Comparison of ENCODE assay signal across 16 mouse cellular contexts in the genomic region with DNA sequence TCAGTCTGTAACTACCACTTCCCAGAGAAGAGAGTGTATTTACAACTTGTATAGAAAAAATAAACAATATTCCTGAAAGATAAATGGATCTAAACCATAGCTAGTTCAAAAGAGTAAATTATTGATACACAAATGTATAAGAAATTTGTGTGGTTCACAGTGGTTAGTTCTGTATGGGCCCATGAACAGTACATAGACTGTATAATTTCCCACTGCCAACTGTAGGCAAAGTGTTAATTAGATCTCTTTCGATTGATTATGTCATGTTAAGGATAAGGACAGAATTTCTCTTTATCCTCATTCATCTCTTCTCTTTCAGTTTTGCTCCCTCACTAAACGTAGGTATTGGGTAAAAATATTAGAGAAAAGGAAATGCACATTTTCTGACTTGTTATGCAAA.
"Had no signal": no experiment of that assay in that cellular context is flagged by ENCODE, and none has a peak within 500 bp of the region (broad histone marks: within the 10 kb centered on the region; RNA-seq: fewer than 3 reads in every experiment).

No protein-coding gene starts in this region.

- H3K27ac ChIP-seq: kidney, postnatal 0 days; limb, embryonic 12.5 days; limb, embryonic 15.5 days; liver, embryonic 14.5 days; macrophage; neural tube, embryonic 13.5 days had no signal

- H3K4me1 ChIP-seq: limb, embryonic 12.5 days; limb, embryonic 15.5 days; neural tube, embryonic 13.5 days had no signal

- H3K4me3 ChIP-seq: limb, embryonic 12.5 days; limb, embryonic 15.5 days; neural tube, embryonic 13.5 days had no signal

- H3K36me3 ChIP-seq: limb, embryonic 12.5 days; limb, embryonic 15.5 days; neural tube, embryonic 13.5 days had no signal

- DNase-seq: kidney, adult 2 months; kidney, postnatal 25 days; left cerebral cortex, postnatal 4 days; liver, postnatal 0 days; lung, embryonic 14.5 days; thymus, adult 18-20 months; thymus, postnatal 36 days had no signal

- H3K27me3 ChIP-seq: limb, embryonic 12.5 days; limb, embryonic 15.5 days; neural tube, embryonic 13.5 days had no signal

- ATAC-seq: intestine, postnatal 0 days; liver, postnatal 0 days; lung, postnatal 0 days had no signal

- H3K4me2 ChIP-seq: limb, embryonic 12.5 days; limb, embryonic 15.5 days; liver, embryonic 11.5 days; lung, embryonic 14.5 days; neural tube, embryonic 13.5 days had no signal

- H3K9ac ChIP-seq: limb, embryonic 12.5 days; limb, embryonic 15.5 days; liver, embryonic 14.5 days; liver, postnatal 0 days; lung, embryonic 14.5 days; neural tube, embryonic 13.5 days had no signal

- H3K9me3 ChIP-seq: limb, embryonic 12.5 days; limb, embryonic 15.5 days; neural tube, embryonic 13.5 days had no signal
